Mouse (Mus musculus): ENCODE results near the gene Scpep1.
A peak's percentile ranks its signal among the peaks of the same experiment; 100 is the strongest.
"Not testable (repeated sequence)": the region's sequence is repeated elsewhere in the genome, so short reads cannot be mapped to it uniquely, and the experiment has no call there.

Gene Scpep1

GRCm38 (mm10) chr11:88955217-88955969 lies at the start of gene Scpep1:
TSS of gene Scpep1 (minus strand) at chr11:88955465.
- DNase-seq (ENCODE audit: low spot score) = peak; percentile 94

- no peak for DNase-seq (ENCODE audit: low spot score)
These were observed 48.5 kb upstream of the Scpep1 start for GRCm38 (mm10) chr11:89003726-89004125.

- DNase-seq (ENCODE audit: low spot score) = no peak
These were observed 47.8 kb upstream of the Scpep1 start for GRCm38 (mm10) chr11:89003078-89003477.

DNA sequence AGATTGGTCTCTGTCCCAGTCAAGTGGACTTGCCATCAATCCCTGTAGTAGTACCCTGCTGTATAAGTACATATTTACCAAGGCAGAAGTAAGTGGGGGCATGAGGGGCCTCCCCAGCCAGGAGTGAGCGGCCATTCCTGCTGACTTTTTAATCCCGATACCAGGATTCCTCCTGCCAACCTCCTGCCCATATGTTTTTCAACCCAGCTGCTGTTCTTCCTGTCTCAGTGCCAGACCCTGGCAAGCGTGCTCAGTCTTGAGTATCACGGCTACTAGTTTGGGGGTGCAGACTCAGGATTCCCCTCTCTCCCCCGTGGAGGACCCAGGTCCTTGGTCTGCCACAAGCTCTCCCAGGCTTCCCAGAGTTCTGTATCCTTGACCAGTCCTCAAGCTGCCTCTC lies 47.4 kb upstream of the Scpep1 start:
- no peak for DNase-seq (ENCODE audit: low spot score)

DNA sequence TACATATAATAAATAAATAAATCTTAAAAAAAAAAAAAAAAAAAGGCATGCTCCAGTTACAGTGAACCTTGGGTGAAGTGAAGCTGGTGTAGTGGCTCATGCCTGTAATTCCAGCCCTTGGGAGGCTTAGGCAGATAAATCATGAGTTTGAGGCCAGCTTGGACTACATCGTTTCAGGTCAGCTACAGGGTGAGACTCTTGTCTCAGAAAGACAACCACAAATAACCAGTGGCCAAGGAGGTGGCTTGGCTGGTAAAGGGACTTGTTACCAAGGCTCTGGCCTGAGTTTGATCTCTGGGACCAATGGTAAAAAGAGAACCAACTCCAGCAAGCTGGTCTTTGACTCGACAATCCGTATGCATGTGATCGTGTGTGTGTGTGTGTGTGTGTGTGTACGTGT lies 46.8 kb upstream of the Scpep1 start:
- DNase-seq (ENCODE audit: low spot score) = no peak

GRCm38 (mm10) chr11:89001569-89001968 lies 46.3 kb upstream of the Scpep1 start:
- no peak for DNase-seq (ENCODE audit: low spot score)

DNA sequence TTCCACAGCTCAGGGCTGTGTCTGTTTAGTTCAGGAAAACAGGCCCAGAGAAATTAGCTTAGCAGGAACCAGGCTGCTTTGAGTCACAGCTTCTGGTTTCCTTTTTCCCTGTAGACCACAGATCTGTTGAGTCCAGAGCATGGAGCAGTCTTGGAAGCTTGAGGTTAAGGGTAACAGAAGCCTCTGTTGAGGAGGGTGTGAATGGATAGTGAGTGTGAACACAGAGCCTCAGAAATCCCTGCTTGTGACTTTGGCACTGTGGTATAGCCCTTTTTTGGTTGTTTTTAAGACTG lies 45.2 kb upstream of the Scpep1 start:
- DNase-seq (ENCODE audit: low spot score) = no peak

- peak; percentile 31 for DNase-seq (ENCODE audit: low spot score)
These were observed 44.7 kb upstream of the Scpep1 start for GRCm38 (mm10) chr11:88999723-89000526.

GRCm38 (mm10) chr11:88998974-88999722 lies 43.9 kb upstream of the Scpep1 start, which contains the start of gene Trim25:
TSS of gene Trim25 (plus strand) at chr11:88999376.
- DNase-seq (ENCODE audit: low spot score) = peak; percentile 92

- no peak for DNase-seq (ENCODE audit: low spot score)
These were observed 43.1 kb upstream of the Scpep1 start for GRCm38 (mm10) chr11:88998406-88998805.

GRCm38 (mm10) chr11:88997343-88997742 lies 42.1 kb upstream of the Scpep1 start:
- DNase-seq (ENCODE audit: low spot score) = not testable (repeated sequence)

DNA sequence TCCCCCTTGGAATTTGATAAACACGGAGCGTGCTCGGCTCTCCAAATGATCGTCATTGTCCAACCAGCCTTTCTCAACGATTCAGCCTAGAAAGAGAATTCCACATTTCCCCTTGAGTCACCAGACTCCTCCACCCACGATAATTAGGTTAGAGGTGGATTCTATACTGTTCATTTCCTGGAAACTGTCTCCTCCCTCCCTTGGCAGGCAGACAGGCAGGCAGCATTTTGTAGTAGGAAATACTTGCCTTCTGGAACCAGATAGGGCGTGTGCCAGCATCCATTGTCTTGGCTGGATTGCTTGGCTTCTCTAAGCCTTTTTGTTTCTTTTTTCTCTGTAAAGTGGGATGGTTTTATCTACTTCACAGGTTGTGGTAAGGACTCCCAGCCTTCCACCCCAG lies 41.2 kb upstream of the Scpep1 start:
- DNase-seq (ENCODE audit: low spot score) = no peak

GRCm38 (mm10) chr11:88995616-88996015 lies 40.4 kb upstream of the Scpep1 start:
- no peak for DNase-seq (ENCODE audit: low spot score)

GRCm38 (mm10) chr11:88994492-88994891 lies 39.2 kb upstream of the Scpep1 start:
- no peak for DNase-seq (ENCODE audit: low spot score)

- peak; percentile 54 for DNase-seq (ENCODE audit: low spot score)
These were observed 38.4 kb upstream of the Scpep1 start for GRCm38 (mm10) chr11:88993625-88994024.

DNA sequence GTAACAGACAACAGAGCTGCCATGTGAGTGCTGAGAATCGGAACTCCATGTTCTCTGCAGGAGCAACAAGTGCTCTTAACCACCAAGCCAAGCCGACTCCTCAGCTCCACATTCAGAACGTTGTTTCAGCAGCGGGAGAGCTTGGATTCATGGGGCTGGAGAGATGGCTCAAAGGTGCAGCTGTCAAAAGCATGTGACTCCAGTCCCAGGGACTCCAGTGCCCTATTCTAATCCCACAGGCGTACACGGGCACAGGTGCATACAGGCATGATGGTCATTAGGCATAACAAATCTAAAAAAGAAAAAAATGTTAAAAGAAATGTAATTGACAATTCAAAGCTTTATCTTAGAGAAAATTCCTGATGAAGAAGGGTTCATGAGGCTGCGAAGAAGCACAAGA lies 37.9 kb upstream of the Scpep1 start:
- no peak for DNase-seq (ENCODE audit: low spot score)

DNA sequence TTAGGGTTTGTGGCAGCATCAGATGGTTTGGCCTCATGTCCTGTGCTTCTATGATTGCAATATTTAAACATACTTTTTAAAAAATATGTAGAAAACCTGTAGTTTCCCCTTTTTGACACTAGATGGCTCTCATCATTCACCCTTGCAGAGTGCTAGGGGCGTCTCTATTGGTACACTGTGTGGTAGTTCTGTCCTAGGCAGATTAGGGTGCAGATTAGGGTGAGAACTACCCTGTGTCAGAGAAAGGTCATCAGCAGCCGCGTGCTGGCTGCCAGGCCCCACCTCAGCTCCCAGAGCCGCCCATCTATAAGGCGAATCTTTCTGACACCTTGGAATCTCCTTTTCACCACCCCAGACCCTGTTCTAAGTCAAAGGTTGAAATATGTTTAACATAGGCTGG lies 34.3 kb upstream of the Scpep1 start:
- no peak for DNase-seq (ENCODE audit: low spot score)

DNA sequence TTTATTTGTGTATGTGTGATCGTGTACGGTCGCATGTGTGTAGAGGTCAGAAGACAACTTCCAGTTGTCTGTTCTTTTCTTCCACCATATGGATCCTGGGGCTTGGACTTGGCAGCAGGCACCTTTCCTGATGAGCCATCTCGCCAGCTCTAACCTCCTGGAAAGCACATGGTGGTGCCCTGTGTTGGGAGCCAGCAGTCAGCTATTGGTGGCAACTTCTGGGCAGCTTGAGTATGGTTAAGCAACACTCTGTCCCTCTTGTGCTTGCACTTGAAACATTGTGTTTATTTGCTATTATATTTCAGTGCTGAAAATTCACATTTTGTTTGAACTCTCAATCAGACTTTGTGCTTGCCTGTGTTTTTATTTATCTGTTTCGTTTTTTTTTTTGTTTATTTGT lies 33.7 kb upstream of the Scpep1 start:
- no peak for DNase-seq (ENCODE audit: low spot score)

DNA sequence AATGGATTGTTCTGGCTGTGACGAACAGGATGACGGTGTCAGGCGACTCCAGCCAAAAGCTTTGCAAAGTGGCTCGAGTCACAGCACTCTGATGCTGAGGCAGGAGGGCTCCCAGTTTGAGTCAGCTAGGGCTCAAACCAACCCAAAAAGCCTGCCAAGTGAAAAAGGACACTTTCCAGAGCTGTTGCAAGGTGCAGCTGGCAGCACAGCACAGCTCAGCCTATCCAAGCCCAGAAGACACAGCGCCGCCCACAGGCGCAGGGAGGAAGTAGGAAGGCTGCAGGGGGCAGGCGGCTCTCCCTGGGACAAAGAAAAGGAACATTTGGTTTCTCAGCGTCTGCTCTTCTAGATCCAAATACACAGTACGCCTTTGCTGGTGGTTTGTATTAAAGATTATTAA lies 31.4 kb upstream of the Scpep1 start:
- DNase-seq (ENCODE audit: low spot score) = no peak

GRCm38 (mm10) chr11:88981337-88981736 lies 26.1 kb upstream of the Scpep1 start:
- no peak for DNase-seq (ENCODE audit: low spot score)

GRCm38 (mm10) chr11:88977188-88977587 lies 21.9 kb upstream of the Scpep1 start:
- DNase-seq (ENCODE audit: low spot score) = no peak

DNA sequence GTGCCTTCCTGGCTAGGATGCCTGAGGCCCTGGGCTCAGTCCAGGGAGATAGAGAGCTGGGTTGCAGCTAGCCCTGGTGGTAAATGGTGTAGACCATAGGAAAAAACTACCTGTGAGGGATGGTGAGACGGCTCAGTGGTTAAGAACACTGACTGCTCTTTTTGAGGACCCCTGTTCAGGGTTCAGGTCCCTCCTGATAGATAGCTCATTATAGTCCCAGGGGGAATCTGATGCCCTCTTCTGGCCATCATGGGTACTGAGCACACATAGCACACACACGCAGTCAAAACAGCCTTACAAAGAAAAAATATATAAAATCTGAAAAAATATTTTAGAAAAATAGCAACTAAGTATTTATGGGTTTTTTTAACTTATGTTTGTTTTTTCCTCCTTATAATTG lies 21.1 kb upstream of the Scpep1 start:
- no peak for DNase-seq (ENCODE audit: low spot score)

Data from spleen, adult 12 weeks (tissue).